Mouse (Mus musculus) kidney, adult 2 months (tissue): Measurements from ENCODE around the gene Zim1. TPM values are rescaled to one million over a fixed set of nuclear protein-coding genes. Genes with fewer than 3 reads are reported as not detected.

Experiments
- DNase-seq: peaks from one replicate; pipeline ENCODE4 v3.0.0; 2021
- H3K27ac ChIP-seq: fragments of 200-500 bp; 2 replicates; pipeline ENCODE4 v1.5.1; 2012; ENCODE audit warnings: low read depth, low read length, control low read depth, inconsistent platforms; ENCODE audit not compliant: insufficient read depth
- H3K27me3 ChIP-seq: fragments of 200-500 bp; replicated peaks from 2 replicates; pipeline ENCODE4 v1.6.1; 2012; ENCODE audit warnings: mild to moderate bottlenecking, moderate library complexity, low read length, inconsistent platforms; ENCODE audit not compliant: control insufficient read depth, insufficient read depth
- H3K36me3 ChIP-seq: fragments of 200-500 bp; 2 replicates; pipeline ENCODE4 v1.6.1; 2012; ENCODE audit warnings: mild to moderate bottlenecking, moderate library complexity, low read length, inconsistent platforms; ENCODE audit not compliant: control insufficient read depth, insufficient read depth
- H3K4me1 ChIP-seq: fragments of 200-500 bp; 2 replicates; pipeline ENCODE4 v1.6.1; 2011; ENCODE audit warnings: low read length; ENCODE audit not compliant: control insufficient read depth, insufficient read depth
- H3K4me3 ChIP-seq: fragments of 200-500 bp; 2 replicates; pipeline ENCODE4 v1.5.1; 2011; ENCODE audit warnings: mild to moderate bottlenecking, low read depth, low read length, control low read depth; ENCODE audit not compliant: insufficient read depth
- CTCF ChIP-seq: fragments of 200-500 bp; conservative IDR thresholded peaks from 2 replicates; pipeline ENCODE4 v1.5.1; 2011; ENCODE audit warnings: low read depth, mild to moderate bottlenecking, control low read depth, low read length, moderate library complexity, mixed read lengths; ENCODE audit not compliant: insufficient read depth, insufficient read length
- POLR2A ChIP-seq: fragments of 200-500 bp; IDR thresholded peaks from one replicate; pipeline ENCODE4 v1.6.1; 2011; ENCODE audit warnings: low read depth, low read length, control low read depth
- WGBS: fragments of 180-500 bp; shearing (Covaris S2); methylation state at CpG from one replicate; pipeline ENCODE4 v1.1.7; 2018; 5-methylcytosine and 5-hydroxymethylcytosine counted together
- polyA plus RNA-seq: library from polyadenylated mRNA; depleted of rRNA; stranded (reverse); fragments of >200 nt; gene quantifications from 2 replicates; pipeline ENCODE4 v1.2.3, GENCODE M21; 2012

Gene Zim1
- polyA plus RNA-seq, 1 experiment, result 0.53 TPM

- TF ChIP-seq CTCF (peak; percentile 20; the same call in 1 of the 2 replicates), POLR2A (no peak)
- DNase-seq, result peak; percentile 98
- H3K4me3 ChIP-seq, result peak overlapping the region; percentile 68
- H3K36me3 ChIP-seq, result no peaks in the 10 kb centered on the region
- no peaks in the 10 kb centered on the region for H3K4me1 ChIP-seq
- H3K27ac ChIP-seq, result peak overlapping the region; percentile 74
- 41% methylated on average over 37 of the region's 37 CpGs for WGBS
- no peaks in the 10 kb centered on the region for H3K27me3 ChIP-seq
Measured at GRCm38 (mm10) chr7:6729061-6729817, 33.0 kb upstream of the Zim1 start.

DNA sequence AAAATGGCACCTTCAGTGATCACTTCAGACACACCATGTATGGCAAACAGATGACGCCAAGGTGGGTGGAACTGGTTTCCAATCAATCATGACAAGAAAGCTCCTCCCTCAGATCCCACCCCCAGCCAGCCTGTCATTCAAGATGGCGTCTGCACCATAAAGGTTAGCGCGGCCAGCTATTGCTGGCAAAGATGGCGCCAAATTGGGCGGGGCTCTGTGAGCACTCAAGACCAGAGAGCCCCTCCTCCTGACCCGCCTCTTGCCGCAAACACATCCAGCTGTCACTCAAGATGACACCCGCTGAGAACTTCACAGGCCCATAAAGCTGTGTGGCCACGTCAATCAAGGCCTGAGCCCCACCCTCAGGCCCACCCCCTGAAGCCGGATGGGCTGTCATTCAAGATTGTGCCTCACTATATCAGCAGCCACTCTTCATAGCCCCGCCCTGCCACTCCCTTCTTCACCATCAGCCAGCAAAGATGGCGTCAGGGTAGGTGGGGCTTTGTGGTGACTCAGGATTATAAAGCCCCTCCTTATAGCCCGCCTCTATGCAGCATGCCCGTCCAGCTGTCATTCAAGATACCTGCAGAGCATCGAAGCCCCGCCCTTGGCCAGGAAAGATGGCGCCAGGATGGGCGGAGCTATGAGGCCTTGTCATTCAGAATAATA is 32.1 kb upstream of the Zim1 start:
- Histone ChIP-seq H3K4me3 (peak overlapping the region; percentile 68), H3K27me3 (no peaks in the 10 kb centered on the region), H3K27ac (peak overlapping the region; percentile 92), H3K4me1 (no peaks in the 10 kb centered on the region), H3K36me3 (no peaks in the 10 kb centered on the region)
- TF ChIP-seq POLR2A, result no peak
- no peak for TF ChIP-seq CTCF
- peak; percentile 94 for DNase-seq
- WGBS, result 45% methylated on average over 19 of the region's 19 CpGs

DNA sequence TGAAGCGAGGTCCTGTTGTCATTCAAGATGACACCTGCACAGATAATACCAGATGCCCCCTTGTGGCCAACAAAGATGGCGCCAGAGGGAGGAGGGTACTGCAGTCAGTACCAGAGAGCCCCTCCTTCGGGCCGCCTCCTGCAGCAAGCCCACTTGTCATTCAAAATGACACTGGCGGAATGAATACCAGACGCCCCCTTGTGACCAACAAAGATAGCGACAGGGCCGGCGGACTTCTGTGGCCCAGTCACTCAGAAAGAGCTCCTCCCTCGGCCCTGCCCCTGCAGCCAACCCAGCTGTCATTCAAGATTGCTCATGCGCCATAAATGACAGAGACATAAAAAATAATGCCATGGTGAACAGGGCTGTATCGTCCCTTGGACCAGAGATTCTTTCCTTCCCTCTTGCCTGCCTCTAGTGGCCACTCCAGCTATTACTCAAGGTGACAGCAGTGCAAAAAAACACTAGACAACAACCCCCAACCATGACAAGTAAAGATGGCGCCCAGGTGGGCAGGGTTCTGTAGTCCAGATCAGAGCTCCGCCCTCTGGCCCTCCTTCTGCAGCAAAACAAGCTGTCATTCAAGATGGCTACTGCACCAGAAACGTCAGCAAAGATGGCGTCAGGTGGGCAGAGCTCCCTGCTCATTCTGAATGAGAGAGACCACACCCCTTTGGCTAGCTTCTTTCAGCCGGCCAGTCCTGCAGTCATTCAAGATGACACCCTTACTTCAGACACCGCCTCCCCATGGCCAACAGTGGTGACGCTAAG is 31.3 kb upstream of the Zim1 start:
- Histone ChIP-seq H3K4me1 (no peaks in the 10 kb centered on the region), H3K27me3 (no peaks in the 10 kb centered on the region), H3K27ac (peak overlapping the region; percentile 95), H3K4me3 (peak overlapping the region; percentile 55), H3K36me3 (no peaks in the 10 kb centered on the region)
- TF ChIP-seq POLR2A (no peak), CTCF (peak; percentile 43)
- WGBS, result 50% methylated on average over 19 of the region's 19 CpGs
- DNase-seq, result peak; percentile 86

GRCm38 (mm10) chr7:6709396-6709795 is 13.1 kb upstream of the Zim1 start:
- no peak overlapping the region for H3K4me3 ChIP-seq
- 87% methylated on average over 15 of the region's 15 CpGs for WGBS
- no peaks in the 10 kb centered on the region for H3K36me3 ChIP-seq
- TF ChIP-seq CTCF (no peak), POLR2A (no peak)
- H3K27me3 ChIP-seq, result no peaks in the 10 kb centered on the region
- no peaks in the 10 kb centered on the region for H3K4me1 ChIP-seq
- no peak for DNase-seq
- H3K27ac ChIP-seq, result no peak overlapping the region

GRCm38 (mm10) chr7:6708451-6709180 is 12.4 kb upstream of the Zim1 start:
- Histone ChIP-seq H3K27ac (no peak overlapping the region), H3K4me3 (no peak overlapping the region), H3K36me3 (no peaks in the 10 kb centered on the region), H3K4me1 (no peaks in the 10 kb centered on the region), H3K27me3 (no peaks in the 10 kb centered on the region)
- WGBS, result 68% methylated on average over 17 of the region's 17 CpGs
- TF ChIP-seq POLR2A (no peak), CTCF (no peak)
- DNase-seq, result no peak

DNA sequence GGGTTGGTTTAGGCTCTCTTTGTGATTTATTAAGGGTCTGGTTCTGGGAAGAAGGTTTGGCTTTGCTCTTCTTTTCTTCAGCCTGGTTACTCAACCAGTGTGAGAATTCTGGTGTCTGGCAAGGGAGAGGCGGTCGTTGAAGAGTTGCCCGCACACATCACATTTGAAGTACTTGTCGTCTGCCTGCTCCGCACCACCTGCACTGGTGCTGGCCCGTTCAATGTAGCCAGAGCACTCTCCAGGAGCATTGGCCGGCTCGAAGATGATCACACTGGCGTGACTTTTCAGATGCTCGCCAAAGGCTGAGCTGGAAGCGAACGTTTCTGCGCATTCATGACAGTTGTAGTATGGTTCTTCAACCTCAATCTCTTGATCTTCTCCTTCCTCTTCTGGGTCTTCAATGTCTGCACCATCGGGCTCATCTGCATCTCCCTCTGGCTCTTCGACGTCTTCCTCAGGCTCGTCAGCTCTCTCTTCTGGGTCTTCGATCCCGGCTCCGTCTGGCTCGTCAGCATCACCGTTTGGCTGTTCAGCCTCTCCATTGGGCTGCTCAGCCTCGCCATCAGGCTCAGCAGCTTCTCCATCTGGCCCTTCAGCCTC is 11.3 kb upstream of the Zim1 start:
- H3K27me3 ChIP-seq, result no peaks in the 10 kb centered on the region
- H3K4me1 ChIP-seq, result no peaks in the 10 kb centered on the region
- no peak for DNase-seq
- no peak for TF ChIP-seq POLR2A
- TF ChIP-seq CTCF, result no peak
- no peak overlapping the region for H3K4me3 ChIP-seq
- WGBS, result 92% methylated on average over 23 of the region's 23 CpGs
- H3K36me3 ChIP-seq, result no peaks in the 10 kb centered on the region
- H3K27ac ChIP-seq, result no peak overlapping the region
